Mouse (Mus musculus): ENCODE measurements around the gene Tnfrsf1b.

DNA sequence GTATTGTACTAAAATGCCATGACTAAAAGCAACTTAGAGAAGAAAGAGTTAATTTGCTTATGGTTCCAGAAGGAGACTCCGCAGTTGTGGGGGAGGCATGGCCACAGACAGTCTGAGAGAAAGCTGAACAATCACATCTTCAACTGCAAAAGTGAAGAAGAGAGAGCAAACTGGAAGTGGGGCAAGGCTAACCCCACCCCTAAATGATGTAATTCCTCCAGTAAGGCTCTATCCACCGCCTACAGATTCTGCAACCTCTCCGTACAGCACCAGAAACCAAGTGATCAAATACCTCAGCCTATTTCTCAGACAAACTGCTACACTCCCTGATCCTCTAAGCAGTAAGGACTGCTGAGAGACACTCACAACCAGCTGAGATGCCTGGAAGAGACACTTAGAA is 45.2 kb downstream of the Tnfrsf1b start:
- TF ChIP-seq GATA1 (IDR thresholded peaks at IDR 0.05; ENCODE audit: borderline replicate concordance, low read length): no peak
- TF ChIP-seq FLI1 (IDR thresholded peaks at IDR 0.05; ENCODE audit: low read length): no peak
